Mouse (Mus musculus) kidney, adult 2 months (tissue): Measurements from ENCODE around the gene Gja5. TPM values are rescaled to one million over a fixed set of nuclear protein-coding genes. Genes with fewer than 3 reads are reported as not detected.

Experiments used
- DNase-seq: peaks from one replicate; pipeline ENCODE4 v3.0.0; 2021
- H3K27ac ChIP-seq: fragments of 200-500 bp; 2 replicates; pipeline ENCODE4 v1.5.1; 2012; ENCODE audit warnings: low read depth, low read length, control low read depth, inconsistent platforms; ENCODE audit not compliant: insufficient read depth
- H3K27me3 ChIP-seq: fragments of 200-500 bp; replicated peaks from 2 replicates; pipeline ENCODE4 v1.6.1; 2012; ENCODE audit warnings: mild to moderate bottlenecking, moderate library complexity, low read length, inconsistent platforms; ENCODE audit not compliant: control insufficient read depth, insufficient read depth
- H3K36me3 ChIP-seq: fragments of 200-500 bp; 2 replicates; pipeline ENCODE4 v1.6.1; 2012; ENCODE audit warnings: mild to moderate bottlenecking, moderate library complexity, low read length, inconsistent platforms; ENCODE audit not compliant: control insufficient read depth, insufficient read depth
- H3K4me1 ChIP-seq: fragments of 200-500 bp; 2 replicates; pipeline ENCODE4 v1.6.1; 2011; ENCODE audit warnings: low read length; ENCODE audit not compliant: control insufficient read depth, insufficient read depth
- H3K4me3 ChIP-seq: fragments of 200-500 bp; 2 replicates; pipeline ENCODE4 v1.5.1; 2011; ENCODE audit warnings: mild to moderate bottlenecking, low read depth, low read length, control low read depth; ENCODE audit not compliant: insufficient read depth
- CTCF ChIP-seq: fragments of 200-500 bp; conservative IDR thresholded peaks from 2 replicates; pipeline ENCODE4 v1.5.1; 2011; ENCODE audit warnings: low read depth, mild to moderate bottlenecking, control low read depth, low read length, moderate library complexity, mixed read lengths; ENCODE audit not compliant: insufficient read depth, insufficient read length
- POLR2A ChIP-seq: fragments of 200-500 bp; IDR thresholded peaks from one replicate; pipeline ENCODE4 v1.6.1; 2011; ENCODE audit warnings: low read depth, low read length, control low read depth
- WGBS: fragments of 180-500 bp; shearing (Covaris S2); methylation state at CpG from one replicate; pipeline ENCODE4 v1.1.7; 2018; 5-methylcytosine and 5-hydroxymethylcytosine counted together
- polyA plus RNA-seq: library from polyadenylated mRNA; depleted of rRNA; stranded (reverse); fragments of >200 nt; gene quantifications from 2 replicates; pipeline ENCODE4 v1.2.3, GENCODE M21; 2012

Gene Gja5
- polyA plus RNA-seq, 1 experiment: 8.2 TPM

- no peak for DNase-seq
- no peak overlapping the region for H3K4me3 ChIP-seq
- no peaks in the 10 kb centered on the region for H3K36me3 ChIP-seq
- no peaks in the 10 kb centered on the region for H3K4me1 ChIP-seq
- TF ChIP-seq CTCF: no peak
- no peak for TF ChIP-seq POLR2A
- no peak overlapping the region for H3K27ac ChIP-seq
- 83% methylated on average over 3 of the region's 3 CpGs for WGBS
- H3K27me3 ChIP-seq: no peaks in the 10 kb centered on the region
Observed at GRCm38 (mm10) chr3:97035558-97035957, 131.1 kb downstream of the Gja5 start.

DNA sequence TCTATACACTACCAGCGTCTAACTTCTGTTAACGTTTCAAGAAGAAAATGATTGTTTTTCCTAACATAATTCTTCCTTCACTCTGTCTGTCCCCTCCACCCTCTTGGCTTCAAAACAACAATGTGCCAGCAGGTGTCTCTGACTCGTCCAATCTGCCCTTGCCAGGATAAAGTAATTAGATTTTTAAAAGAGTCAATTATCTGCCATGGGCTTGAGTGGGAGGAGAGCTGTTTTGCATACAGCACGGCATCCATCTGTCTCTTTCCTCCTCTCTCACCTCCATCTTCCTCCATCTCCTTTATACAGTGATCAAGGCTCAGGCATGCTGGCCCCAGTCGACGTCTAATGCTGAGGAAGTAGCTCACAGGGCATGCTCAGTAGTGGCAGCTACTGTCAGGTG, 132.6 kb downstream of the Gja5 start:
- no peaks in the 10 kb centered on the region for H3K4me1 ChIP-seq
- WGBS: 51% methylated on average over 6 of the region's 6 CpGs

GRCm38 (mm10) chr3:97039721-97040120, 135.2 kb downstream of the Gja5 start:
- no peak for TF ChIP-seq CTCF
- no peak for TF ChIP-seq POLR2A
- no peaks in the 10 kb centered on the region for H3K36me3 ChIP-seq
- WGBS: 76% methylated on average over 6 of the region's 6 CpGs
- H3K4me1 ChIP-seq: no peaks in the 10 kb centered on the region
- H3K27ac ChIP-seq: no peak overlapping the region
- no peak overlapping the region for H3K4me3 ChIP-seq
- no peak for DNase-seq
- H3K27me3 ChIP-seq: no peaks in the 10 kb centered on the region

More for the DNA sequence above, 132.6 kb downstream of the Gja5 start:
- H3K36me3 ChIP-seq: no peaks in the 10 kb centered on the region
- H3K27ac ChIP-seq: no peak overlapping the region
- DNase-seq: no peak
- no peak for TF ChIP-seq POLR2A
- TF ChIP-seq CTCF: no peak
- H3K4me3 ChIP-seq: no peak overlapping the region
- H3K27me3 ChIP-seq: no peaks in the 10 kb centered on the region

DNA sequence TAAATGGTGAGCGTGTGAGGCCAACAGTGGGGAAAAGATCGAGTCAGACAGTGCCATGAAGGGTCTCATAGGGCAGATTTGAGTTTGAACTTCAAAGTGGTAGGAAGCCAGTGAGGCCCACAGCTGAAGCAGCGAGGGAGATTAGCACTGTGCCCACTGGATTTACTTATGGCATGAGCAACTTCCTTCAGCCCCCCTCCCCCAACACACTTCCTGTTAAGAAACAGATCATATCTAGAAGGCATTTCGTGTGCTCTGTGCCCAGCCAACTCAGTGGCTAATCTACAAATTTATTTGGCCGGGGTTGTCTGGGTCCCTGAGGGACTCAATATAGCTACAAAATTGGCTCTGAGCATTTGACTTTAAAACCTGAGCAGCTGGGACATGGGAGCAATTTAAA, 139.7 kb downstream of the Gja5 start:
- Histone ChIP-seq H3K27ac (no peak overlapping the region), H3K4me1 (no peaks in the 10 kb centered on the region), H3K27me3 (no peaks in the 10 kb centered on the region), H3K4me3 (no peak overlapping the region), H3K36me3 (no peaks in the 10 kb centered on the region)
- WGBS: 56% methylated on average over 5 of the region's 5 CpGs
- DNase-seq: no peak
- no peak for TF ChIP-seq POLR2A
- TF ChIP-seq CTCF: no peak

DNA sequence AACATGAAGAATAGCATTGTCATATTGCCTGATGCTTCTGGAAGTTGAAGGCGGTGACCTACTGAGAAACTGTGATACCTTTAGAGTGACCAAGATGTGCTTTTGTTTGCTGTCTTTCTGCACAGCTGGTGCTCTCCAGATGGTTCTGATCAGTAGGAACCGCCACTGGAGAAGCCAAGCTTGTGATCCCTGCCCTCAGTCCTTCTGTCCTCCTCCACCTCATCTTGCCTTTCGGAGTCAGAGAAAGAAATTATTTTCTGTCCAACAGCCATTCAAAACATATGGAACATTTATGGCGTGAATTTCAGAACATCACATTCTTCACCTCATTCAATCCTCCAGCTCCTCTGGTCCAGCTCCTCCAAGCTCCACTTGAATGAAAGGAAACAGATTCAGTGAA, 143.3 kb downstream of the Gja5 start:
- WGBS: 88% methylated on average over 4 of the region's 4 CpGs
- H3K4me1 ChIP-seq: no peaks in the 10 kb centered on the region
- TF ChIP-seq CTCF (no peak), POLR2A (no peak)
- DNase-seq: no peak
- no peaks in the 10 kb centered on the region for H3K36me3 ChIP-seq
- no peaks in the 10 kb centered on the region for H3K27me3 ChIP-seq
- H3K4me3 ChIP-seq: no peak overlapping the region
- no peak overlapping the region for H3K27ac ChIP-seq

DNA sequence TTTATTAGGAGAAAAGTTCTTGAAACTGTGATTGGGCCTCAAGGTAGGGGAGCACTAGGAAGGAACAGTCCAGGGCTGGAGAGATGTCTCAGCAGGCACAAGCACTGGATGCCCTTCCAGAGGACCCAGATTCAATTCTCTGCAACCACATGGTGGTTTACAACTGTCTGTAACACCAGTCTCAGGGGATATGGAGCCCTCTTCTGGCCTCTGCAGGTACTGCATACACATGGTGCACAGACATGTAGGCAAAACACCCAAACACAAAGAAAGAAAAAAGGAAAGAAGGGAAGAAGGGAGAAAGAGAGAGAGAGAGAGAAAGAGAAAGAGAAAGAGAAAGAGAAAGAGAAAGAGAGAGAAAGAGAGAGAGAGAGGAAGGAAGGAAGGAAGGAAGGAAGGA, 143.9 kb downstream of the Gja5 start:
- DNase-seq: no peak
- Histone ChIP-seq H3K27ac (no peak overlapping the region), H3K27me3 (no peaks in the 10 kb centered on the region), H3K4me3 (no peak overlapping the region), H3K4me1 (no peaks in the 10 kb centered on the region), H3K36me3 (no peaks in the 10 kb centered on the region)
- no peak for TF ChIP-seq POLR2A
- TF ChIP-seq CTCF: no peak

GRCm38 (mm10) chr3:97051264-97051744, 146.8 kb downstream of the Gja5 start:
- no peaks in the 10 kb centered on the region for H3K4me1 ChIP-seq
- TF ChIP-seq CTCF: no peak
- TF ChIP-seq POLR2A: no peak
- 23% methylated on average over 13 of the region's 13 CpGs for WGBS
- H3K27ac ChIP-seq: no peak overlapping the region
- H3K36me3 ChIP-seq: no peaks in the 10 kb centered on the region
- no peaks in the 10 kb centered on the region for H3K27me3 ChIP-seq
- no peak for DNase-seq
- H3K4me3 ChIP-seq: no peak overlapping the region
